Mouse (Mus musculus) cortical plate, adult 2 months (tissue): ENCODE data around the gene Miga1.

Experiments
- CTCF ChIP-seq: fragments of 200-500 bp; IDR thresholded peaks from 2 replicates; pipeline ENCODE4 v1.5.1; 2011; ENCODE audit warnings: mild to moderate bottlenecking, control low read depth, low read length; ENCODE audit not compliant: insufficient read depth; ENCODE audit errors: extremely low read depth
- POLR2A ChIP-seq: fragments of 200-500 bp; IDR thresholded peaks from 2 replicates; pipeline ENCODE4 v1.6.1; 2011; ENCODE audit warnings: mild to moderate bottlenecking, low read length, control low read depth; ENCODE audit not compliant: insufficient read depth; ENCODE audit errors: extremely low read depth

DNA sequence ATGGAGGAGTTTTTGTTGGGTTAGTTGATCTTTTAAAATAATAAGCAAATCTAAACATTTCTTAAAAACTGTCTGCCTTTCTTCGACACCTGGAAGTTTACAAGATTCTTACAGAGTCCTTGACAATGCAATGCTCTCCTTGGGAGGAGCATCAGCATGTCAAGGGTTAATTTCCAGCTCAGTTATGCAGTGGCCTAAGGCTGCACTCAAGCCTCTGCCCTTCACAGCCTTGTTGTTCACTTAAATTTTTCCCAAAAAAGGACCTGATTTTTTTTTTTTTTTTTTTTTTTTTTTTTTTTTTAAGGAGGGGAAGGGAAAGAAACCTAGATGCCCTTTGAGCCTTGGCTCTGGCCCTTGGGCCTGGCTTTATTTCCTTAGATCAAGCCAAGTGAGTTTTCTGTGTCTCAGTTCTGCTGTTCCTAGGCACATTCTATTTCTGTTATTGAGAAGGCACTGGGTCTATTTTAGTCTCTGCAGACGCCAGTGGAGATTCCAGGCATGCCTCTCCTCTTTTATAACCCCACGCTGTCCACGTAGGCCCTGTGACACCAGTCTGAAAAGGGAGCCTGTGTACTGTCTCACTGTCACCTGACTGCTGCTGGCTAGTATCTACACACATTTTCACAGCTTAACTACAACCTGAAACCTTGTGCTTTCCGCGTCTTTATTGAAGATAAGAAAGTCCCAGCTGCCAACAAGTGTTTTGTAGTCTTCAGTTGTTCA lies 36.0 kb downstream of the Miga1 start:
- TF ChIP-seq POLR2A, result no peak
- no peak for TF ChIP-seq CTCF
